In the genomic region with DNA sequence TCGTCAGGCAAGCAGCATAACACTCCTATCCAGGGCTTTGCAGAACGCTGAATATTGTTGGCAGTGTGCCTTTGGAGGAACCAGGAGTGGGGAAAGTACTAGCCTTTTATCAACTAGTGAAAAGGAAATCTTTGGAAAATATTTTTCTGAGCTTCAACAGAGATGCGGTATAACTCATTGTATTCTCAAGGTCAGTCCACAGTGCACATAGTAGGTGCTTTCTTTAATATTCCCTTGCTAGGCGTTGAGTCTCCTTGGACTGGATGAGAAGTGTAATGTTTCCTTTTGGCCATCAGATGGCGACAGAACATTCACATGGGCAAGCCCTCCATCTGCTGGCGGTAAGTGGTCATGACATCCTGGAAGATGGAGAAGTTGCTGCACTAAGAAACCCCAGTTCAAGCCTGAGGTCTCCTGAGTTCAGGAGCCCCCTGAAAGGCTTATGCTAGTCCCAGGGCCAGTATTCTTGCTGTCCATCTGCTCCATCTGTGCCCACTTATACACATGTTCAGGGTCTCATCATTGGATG, we compare ENCODE assay signal across 9 mouse cellular contexts. TPM values are rescaled to one million over a fixed set of nuclear protein-coding genes. Genes with fewer than 3 reads are reported as not detected.
DNase-seq lines count a peak whose midpoint lies in the region; ATAC-seq lines count a peak whose summit lies in the region.
"Had no signal": no experiment of that assay in that cellular context is flagged by ENCODE, and none has a peak within 500 bp of the region (broad histone marks: within the 10 kb centered on the region; RNA-seq: fewer than 3 reads in every experiment).

No protein-coding gene starts in this region.

- H3K4me1 ChIP-seq in intestine, embryonic 14.5 days (replicated peaks; ENCODE audit: control insufficient read depth, insufficient read depth, low read length), result peaks cover 7% of the 10 kb centered on the region
- H3K4me1 ChIP-seq in intestine, embryonic 15.5 days (replicated peaks), result 0 out of 2 replicates have a peak, but pooled peaks cover 10% of the 10 kb centered on the region

- H3K36me3 ChIP-seq in intestine, embryonic 14.5 days (ENCODE audit: control insufficient read depth, insufficient read depth, low read length), result peaks cover 8% of the 10 kb centered on the region
- no peaks in the 10 kb centered on the region for H3K36me3 ChIP-seq in intestine, embryonic 15.5 days

- H3K9me3 ChIP-seq in intestine, embryonic 14.5 days (ENCODE audit: control insufficient read depth, low read length), result no peaks in the 10 kb centered on the region
- H3K9me3 ChIP-seq in intestine, embryonic 15.5 days, result no peaks in the 10 kb centered on the region

- ATAC-seq in intestine, embryonic 14.5 days (replicated peaks; ENCODE audit: low FRiP score, low TSS enrichment, low read depth), result 0 out of 2 replicates have a peak, but pooled peaks have one; percentile 11
- ATAC-seq in intestine, embryonic 15.5 days, result no peak

- intact Hi-C loops in heart, postnatal 14 days (cut with DNase I), result loop anchor here (2.0 kb wide), 2 partner anchors 36 to 68 kb away; no protein-coding TSS in a partner anchor

- H3K9ac ChIP-seq in intestine, embryonic 14.5 days (ENCODE audit: low read length), result no peak overlapping the region
- H3K9ac ChIP-seq in intestine, embryonic 15.5 days, result no peak overlapping the region

- WGBS in intestine, embryonic 14.5 days, result 18% methylated on average over 6 of the region's 6 CpGs
- 21% methylated on average over 6 of the region's 6 CpGs for WGBS in intestine, embryonic 15.5 days

- H3K4me3 ChIP-seq in intestine, embryonic 14.5 days (ENCODE audit: low read depth, low read length), result no peak overlapping the region
- no peak overlapping the region for H3K4me3 ChIP-seq in intestine, embryonic 15.5 days (replicated peaks)
- H3K4me3 ChIP-seq: erythroblast, embryonic 14.5 days had no signal

- no peaks in the 10 kb centered on the region for H3K27me3 ChIP-seq in intestine, embryonic 14.5 days (replicated peaks; ENCODE audit: control insufficient read depth, insufficient read depth, low read length)
- no peaks in the 10 kb centered on the region for H3K27me3 ChIP-seq in intestine, embryonic 15.5 days (replicated peaks)

- peak; percentile 83 for DNase-seq in intestine, embryonic 14.5 days (ENCODE audit: low spot score)
- DNase-seq in adrenal gland, adult 2 months, result peak; percentile 73
- DNase-seq in embryo, embryonic 10 days (ENCODE audit: low spot score), result peak; percentile 95
- peak; percentile 75 to 85 for DNase-seq in heart, postnatal 14 days
- DNase-seq in left cerebral cortex, adult 9 months (ENCODE audit: low spot score in 2 of 2), result peak; percentile 47 to 83
- DNase-seq in naive thymus-derived CD4-positive, alpha-beta T cell, adult 2 months (ENCODE audit: low read depth), result peak; percentile 93
- DNase-seq in telencephalon, adult 2 months (ENCODE audit: low read depth, low spot score), result peak; percentile 60

- no peak overlapping the region for H3K27ac ChIP-seq in intestine, embryonic 14.5 days (ENCODE audit: low read depth)
- no peak overlapping the region for H3K27ac ChIP-seq in intestine, embryonic 15.5 days

- H3K4me2 ChIP-seq in intestine, embryonic 14.5 days (ENCODE audit: low read length), result no peak overlapping the region
- H3K4me2 ChIP-seq in intestine, embryonic 15.5 days (replicated peaks), result no peak overlapping the region

RNA-seq across cellular contexts. Expression of a gene that starts 1.6 kb away (rescaled TPM):
- 30.4 and 30.5 TPM in 2 replicates for polyA plus RNA-seq in intestine, embryonic 14.5 days (2014; fragmentation: Nextera tagmentation; extraction: Ambion mirVana)
- 31.8 and 33.8 TPM in 2 replicates for polyA plus RNA-seq in intestine, embryonic 15.5 days (2015; fragmentation: Nextera tagmentation; extraction: Ambion mirVana)
- total RNA-seq in adrenal gland, adult 2 months (2021), result 10 to 100 TPM; 15.4 to 21.6 TPM
- 14.8 and 16.0 TPM in 2 replicates for polyA plus RNA-seq in adrenal gland, adult 2 months (2012; rRNA removed)
- total RNA-seq in heart, postnatal 14 days (2021), result 10 to 100 TPM in 1 of 2 experiments, 1 to 10 TPM in 1; 9.8 to 10.9 TPM

RNA-seq across cellular contexts. Expression of a gene that starts 21.9 kb away (rescaled TPM):
- polyA plus RNA-seq in intestine, embryonic 14.5 days (2014; fragmentation: Nextera tagmentation; extraction: Ambion mirVana), result 67.3 TPM in 1 of 2 replicates, not detected in the other
- 159 and 428 TPM in 2 replicates for polyA plus RNA-seq in intestine, embryonic 15.5 days (2015; fragmentation: Nextera tagmentation; extraction: Ambion mirVana)
- total RNA-seq in adrenal gland, adult 2 months (2021), result under 1 TPM in 1 of 2 experiments, not detected in 1; 0.14 TPM
- polyA plus RNA-seq in adrenal gland, adult 2 months (2012; rRNA removed), result 0.06 TPM in 1 of 2 replicates, not detected in the other
- total RNA-seq in heart, postnatal 14 days (2021), result not detected
- polyA plus RNA-seq: erythroblast, embryonic 14.5 days had no signal

RNA-seq across cellular contexts. Expression of a gene that starts 36.7 kb away (rescaled TPM):
- polyA plus RNA-seq in intestine, embryonic 14.5 days (2014; fragmentation: Nextera tagmentation; extraction: Ambion mirVana), result 0.27 TPM in 1 of 2 replicates, not detected in the other
- polyA plus RNA-seq in intestine, embryonic 15.5 days (2015; fragmentation: Nextera tagmentation; extraction: Ambion mirVana), result 1.1 and 1.5 TPM in 2 replicates
- not detected for total RNA-seq in adrenal gland, adult 2 months (2021)
- polyA plus RNA-seq in adrenal gland, adult 2 months (2012; rRNA removed), result 0.15 and 0.22 TPM in 2 replicates
- total RNA-seq in heart, postnatal 14 days (2021), result not detected

RNA-seq across cellular contexts. Expression of a gene that starts 55.9 kb away (rescaled TPM):
- 17.2 and 19.4 TPM in 2 replicates for polyA plus RNA-seq in intestine, embryonic 14.5 days (2014; fragmentation: Nextera tagmentation; extraction: Ambion mirVana)
- polyA plus RNA-seq in intestine, embryonic 15.5 days (2015; fragmentation: Nextera tagmentation; extraction: Ambion mirVana), result 16.2 and 16.6 TPM in 2 replicates
- total RNA-seq in adrenal gland, adult 2 months (2021), result 10 to 100 TPM; 17.8 to 19.3 TPM
- polyA plus RNA-seq in adrenal gland, adult 2 months (2012; rRNA removed), result 7.8 and 8.3 TPM in 2 replicates
- 10 to 100 TPM; 19.4 to 20.4 TPM for total RNA-seq in heart, postnatal 14 days (2021)
